Comparison of ENCODE assay signal across 39 mouse cellular contexts in the genomic region with DNA sequence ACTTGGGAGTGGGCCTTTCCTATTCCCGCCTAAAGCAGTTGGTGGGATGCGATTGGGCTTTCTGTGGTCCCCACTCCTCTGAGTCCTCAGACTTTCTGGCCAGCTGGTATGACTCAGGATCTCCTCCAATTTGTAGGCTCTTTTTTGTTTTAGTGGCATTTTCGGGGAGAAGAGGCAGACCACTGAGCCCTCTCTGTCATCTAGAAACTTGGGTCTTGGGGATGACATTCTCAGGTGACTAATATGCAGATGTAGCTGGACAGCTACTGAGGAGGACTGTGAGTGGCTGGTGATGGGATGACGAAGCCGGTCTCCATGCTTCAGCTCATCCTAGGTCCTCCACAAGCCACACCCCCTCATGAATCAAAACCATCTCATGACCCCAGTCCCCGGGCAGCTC. TPM values are rescaled to one million over a fixed set of nuclear protein-coding genes. Genes with fewer than 3 reads are reported as not detected.
"Had no signal": no experiment of that assay in that cellular context is flagged by ENCODE, and none has a peak within 500 bp of the region (broad histone marks: within the 10 kb centered on the region; RNA-seq: fewer than 3 reads in every experiment).

No protein-coding gene starts in this region.

- H3K9ac ChIP-seq: embryonic facial prominence, embryonic 12.5 days; embryonic facial prominence, embryonic 13.5 days; embryonic facial prominence, embryonic 15.5 days; forebrain, embryonic 12.5 days; forebrain, embryonic 13.5 days; forebrain, embryonic 15.5 days; forebrain, postnatal 0 days had no signal

- H3K4me1 ChIP-seq: embryonic facial prominence, embryonic 12.5 days; embryonic facial prominence, embryonic 13.5 days; embryonic facial prominence, embryonic 15.5 days; forebrain, embryonic 13.5 days; forebrain, embryonic 15.5 days had no signal

- H3K27me3 ChIP-seq: embryonic facial prominence, embryonic 15.5 days; forebrain, embryonic 12.5 days; forebrain, embryonic 13.5 days; forebrain, embryonic 15.5 days had no signal

- DNase-seq: cerebellum, adult 9-10 months; cerebellum, adult 9-11 months; cerebellum, postnatal 10 days; cerebellum, postnatal 14 days; cerebellum, postnatal 25 days; cerebellum, postnatal 36 days; embryo, embryonic 11 days; forebrain, postnatal 0 days; gastrocnemius, adult 2 months; gastrocnemius, postnatal 10 days; gastrocnemius, postnatal 14 days; gastrocnemius, postnatal 25 days; gastrocnemius, postnatal 36 days; heart, adult 11 months; heart, adult 18-20 months; heart, adult 2 months had no signal

- H3K4me3 ChIP-seq: embryonic facial prominence, embryonic 10.5 days; embryonic facial prominence, embryonic 12.5 days; embryonic facial prominence, embryonic 13.5 days; embryonic facial prominence, embryonic 15.5 days; erythroblast, embryonic 14.5 days; forebrain, embryonic 10.5 days; forebrain, embryonic 12.5 days; forebrain, embryonic 13.5 days; forebrain, embryonic 15.5 days; gastrocnemius, adult 2 months; heart, adult 2 months had no signal

- ATAC-seq: forebrain, embryonic 13.5 days; forebrain, embryonic 14.5 days; forebrain, embryonic 15.5 days; forebrain, embryonic 16.5 days; forebrain, postnatal 0 days had no signal

- H3K36me3 ChIP-seq: embryonic facial prominence, embryonic 10.5 days; embryonic facial prominence, embryonic 12.5 days; embryonic facial prominence, embryonic 13.5 days; embryonic facial prominence, embryonic 15.5 days; forebrain, embryonic 10.5 days; forebrain, embryonic 12.5 days; forebrain, embryonic 15.5 days had no signal

- H3K9me3 ChIP-seq: embryonic facial prominence, embryonic 10.5 days; embryonic facial prominence, embryonic 12.5 days; embryonic facial prominence, embryonic 13.5 days; embryonic facial prominence, embryonic 15.5 days; forebrain, embryonic 10.5 days; forebrain, embryonic 12.5 days; forebrain, embryonic 13.5 days; forebrain, embryonic 15.5 days had no signal

- H3K27ac ChIP-seq: embryonic facial prominence, embryonic 10.5 days; embryonic facial prominence, embryonic 12.5 days; embryonic facial prominence, embryonic 13.5 days; embryonic facial prominence, embryonic 15.5 days; forebrain, embryonic 10.5 days; forebrain, embryonic 12.5 days; forebrain, embryonic 13.5 days; forebrain, embryonic 15.5 days; gastrocnemius, adult 2 months; heart, adult 2 months had no signal

- H3K4me2 ChIP-seq: embryonic facial prominence, embryonic 12.5 days; embryonic facial prominence, embryonic 13.5 days; embryonic facial prominence, embryonic 15.5 days; forebrain, embryonic 12.5 days; forebrain, embryonic 13.5 days; forebrain, embryonic 15.5 days had no signal

RNA-seq across cellular contexts. Expression of gene AL607142.1, which starts 2.6 kb away (rescaled TPM):
- total RNA-seq: common myeloid progenitor, adult 5-6 weeks; forebrain, postnatal 0 days; gastrocnemius, adult 18-20 months; gastrocnemius, adult 2 months; gastrocnemius, adult 8-10 months; gastrocnemius, postnatal 10 days; gastrocnemius, postnatal 14 days; gastrocnemius, postnatal 25 days; gastrocnemius, postnatal 36 days; gastrocnemius, postnatal 4 days; granulocyte monocyte progenitor cell, adult 5-6 weeks; heart, adult 18-20 months; heart, adult 2 months; heart, adult 8-10 months had no signal
- polyA plus RNA-seq: cortical plate, adult 2 months; embryonic facial prominence, embryonic 10.5 days; embryonic facial prominence, embryonic 11.5 days; embryonic facial prominence, embryonic 12.5 days; embryonic facial prominence, embryonic 13.5 days; embryonic facial prominence, embryonic 14.5 days; embryonic facial prominence, embryonic 15.5 days; erythroblast, embryonic 14.5 days; forebrain, embryonic 10.5 days; forebrain, embryonic 11.5 days; forebrain, embryonic 12.5 days; forebrain, embryonic 13.5 days; forebrain, embryonic 14.5 days; forebrain, embryonic 15.5 days; forebrain, embryonic 16.5 days; forebrain, postnatal 0 days; frontal cortex, adult 2 months; gonadal fat pad, adult 2 months; heart, adult 2 months had no signal
